Mouse (Mus musculus) brain, embryonic 14.5 days (tissue): Measurements from ENCODE around the gene Kdm4a. TPM values are rescaled to one million over a fixed set of nuclear protein-coding genes. Genes with fewer than 3 reads are reported as not detected.

Experiments used
- DNase-seq: peaks from one replicate; pipeline ENCODE4 v3.0.0-alpha.2; 2011; ENCODE audit warnings: low read depth
- CTCF ChIP-seq: fragments of 200-500 bp; IDR thresholded peaks from 2 replicates; pipeline ENCODE4 v1.5.1; 2012; ENCODE audit warnings: inconsistent platforms, mild to moderate bottlenecking, moderate library complexity, borderline replicate concordance; ENCODE audit not compliant: insufficient read depth, insufficient read length; ENCODE audit errors: extremely low read depth
- POLR2A ChIP-seq: fragments of 200-500 bp; IDR thresholded peaks from 2 replicates; pipeline ENCODE4 v1.6.1; 2012; ENCODE audit warnings: mild to moderate bottlenecking, inconsistent platforms, borderline replicate concordance; ENCODE audit not compliant: poor library complexity, insufficient read depth, insufficient read length, severe bottlenecking; ENCODE audit errors: extremely low read depth
- polyA plus RNA-seq: library from polyadenylated mRNA; depleted of rRNA; stranded (reverse); fragments of >200 nt; gene quantifications from 2 replicates; pipeline ENCODE4 v1.2.3, GENCODE M21; 2012

Gene Kdm4a
- polyA plus RNA-seq, 1 experiment: 109 TPM

DNA sequence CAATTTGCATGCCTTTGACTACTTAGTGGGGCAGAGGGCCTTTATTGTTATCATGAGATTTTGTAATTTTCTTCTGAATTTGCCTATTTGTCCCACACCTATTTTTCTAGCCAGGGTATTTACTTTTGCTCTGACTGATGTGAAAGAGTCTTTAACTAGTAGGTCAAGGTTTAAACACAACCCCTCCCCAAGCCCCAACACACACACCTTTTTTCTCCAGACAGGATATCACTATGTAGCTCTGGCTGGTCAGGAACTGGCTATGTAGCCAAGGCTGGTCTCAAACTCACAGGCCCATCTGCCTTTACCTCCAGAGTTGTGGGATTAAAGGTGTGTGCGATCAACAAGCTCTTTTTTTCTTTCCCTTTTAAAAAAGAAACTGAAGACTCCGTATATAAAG lies 19.2 kb upstream of the Kdm4a start:
- TF ChIP-seq POLR2A (no peak), CTCF (no peak)
- no peak for DNase-seq

DNA sequence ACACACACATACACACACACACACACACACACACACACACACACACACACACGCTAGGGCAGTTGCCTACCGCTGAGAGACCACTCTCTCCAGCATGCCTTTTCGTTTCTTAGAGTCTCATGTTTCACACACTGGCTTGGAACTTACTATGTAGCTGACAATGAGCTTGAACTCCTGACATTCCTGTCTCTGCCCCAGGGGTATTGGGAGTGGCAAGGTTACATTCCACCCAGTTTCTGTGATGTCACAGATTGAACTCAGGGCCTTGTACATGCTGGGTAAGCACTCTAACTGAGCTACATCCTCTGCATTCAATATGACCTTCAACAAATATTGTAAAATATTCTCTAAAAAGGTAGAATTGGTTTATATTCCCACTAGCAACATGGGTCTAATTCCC lies 18.8 kb upstream of the Kdm4a start:
- no peak for TF ChIP-seq CTCF
- TF ChIP-seq POLR2A: no peak
- DNase-seq: no peak

DNA sequence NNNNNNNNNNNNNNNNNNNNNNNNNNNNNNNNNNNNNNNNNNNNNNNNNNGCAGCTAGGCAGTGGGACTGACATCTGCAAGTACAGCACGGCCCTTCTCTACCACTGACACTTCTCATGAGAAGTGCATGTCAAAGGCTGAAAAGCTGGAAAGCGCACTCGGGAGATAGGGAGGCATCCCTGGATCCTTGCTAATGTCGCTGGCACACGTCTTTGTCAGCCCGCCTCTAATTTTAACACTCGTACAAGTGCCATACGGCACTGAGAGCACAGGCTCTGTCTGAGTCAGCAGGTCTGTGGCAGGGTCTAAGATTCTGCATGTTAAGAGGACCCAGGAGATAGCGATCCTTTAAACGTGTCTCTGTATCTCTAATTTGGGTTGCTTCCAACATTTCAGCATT lies 16.3 kb upstream of the Kdm4a start:
- TF ChIP-seq CTCF (no peak), POLR2A (no peak)
- no peak for DNase-seq

DNA sequence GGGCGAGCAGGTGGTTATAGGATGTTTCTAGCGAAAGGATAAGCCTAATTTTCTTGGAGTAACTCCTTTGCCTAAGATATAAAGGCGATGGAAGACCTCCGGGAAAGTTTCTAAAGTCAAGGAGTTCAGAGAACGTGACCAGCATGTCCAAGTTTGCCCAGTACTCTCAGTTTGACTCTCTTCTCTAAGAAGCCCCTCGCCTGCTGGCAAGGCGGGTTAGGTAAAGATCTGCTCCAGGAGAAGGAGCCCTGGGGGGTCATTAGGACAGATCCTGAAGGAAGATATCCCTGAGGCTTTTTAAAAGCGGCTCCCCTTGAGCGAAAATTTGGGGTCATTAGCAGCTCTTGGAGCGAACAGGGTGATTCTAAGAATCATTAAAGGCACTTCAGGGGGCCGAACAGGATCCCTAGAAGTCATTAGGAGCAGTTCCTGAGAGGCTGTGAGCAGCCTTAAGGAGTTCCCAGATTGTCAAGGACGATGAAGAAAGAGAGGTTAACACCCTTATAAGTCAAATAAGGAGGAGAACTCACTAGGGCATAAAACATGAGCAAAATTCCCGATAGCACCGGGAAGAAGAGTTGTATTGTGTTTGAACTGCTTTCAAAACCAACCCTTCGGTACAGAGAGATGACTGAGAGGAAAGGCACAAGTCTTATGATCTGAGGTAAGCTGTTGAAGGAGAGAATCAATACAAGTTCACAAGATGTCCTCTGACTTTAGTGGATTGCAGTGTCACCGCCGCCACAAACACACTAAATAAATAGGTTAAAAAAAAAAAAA lies 648 bp upstream of the Kdm4a start:
- DNase-seq: no peak
- TF ChIP-seq CTCF: no peak
- TF ChIP-seq POLR2A: no peak

DNA sequence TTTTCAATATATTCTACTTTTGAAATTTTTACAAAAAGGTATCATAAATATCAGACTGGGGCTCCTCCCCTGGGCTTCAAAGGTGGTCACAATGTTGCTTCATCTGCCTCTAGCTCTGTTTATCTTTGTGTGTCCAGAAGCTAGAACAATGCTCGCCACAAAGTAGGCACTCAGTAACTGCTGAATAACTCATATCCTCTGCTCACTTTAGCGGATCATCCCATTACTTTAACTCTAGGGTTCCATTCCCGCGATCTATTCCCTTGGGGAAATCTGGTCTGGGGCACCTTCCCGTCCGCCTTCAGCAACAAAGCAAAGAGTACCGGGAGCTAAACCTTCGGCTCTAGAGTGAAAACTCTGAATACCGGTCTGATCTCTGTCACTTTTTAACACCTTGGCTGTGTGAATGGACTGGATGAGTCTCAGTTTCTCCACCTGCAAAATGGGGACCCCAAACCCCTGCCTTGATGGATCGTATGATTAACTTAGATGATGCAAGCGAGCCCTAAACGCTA lies 834 bp downstream of the Kdm4a start:
- TF ChIP-seq POLR2A (no peak), CTCF (no peak)
- DNase-seq: no peak

DNA sequence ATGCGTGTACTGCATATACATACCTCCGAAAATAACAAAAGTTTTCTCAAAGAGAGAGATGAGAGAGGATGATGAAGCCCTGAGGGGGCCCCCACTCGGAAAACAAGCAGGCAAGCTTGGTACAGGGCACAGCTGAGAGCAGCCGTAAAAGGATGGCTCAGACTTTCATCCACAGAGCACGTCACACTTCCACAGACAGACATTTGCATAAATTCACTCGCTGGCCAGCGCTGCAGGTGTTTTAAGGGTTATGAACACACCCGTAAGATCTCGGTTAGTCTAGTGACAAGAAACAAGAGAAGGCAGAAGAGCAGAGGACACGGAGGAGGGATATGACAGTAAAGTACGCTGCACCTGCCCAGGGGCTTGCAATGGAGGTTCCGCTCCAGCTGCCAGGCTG lies 7.4 kb downstream of the Kdm4a start:
- no peak for TF ChIP-seq CTCF
- no peak for TF ChIP-seq POLR2A
- no peak for DNase-seq

DNA sequence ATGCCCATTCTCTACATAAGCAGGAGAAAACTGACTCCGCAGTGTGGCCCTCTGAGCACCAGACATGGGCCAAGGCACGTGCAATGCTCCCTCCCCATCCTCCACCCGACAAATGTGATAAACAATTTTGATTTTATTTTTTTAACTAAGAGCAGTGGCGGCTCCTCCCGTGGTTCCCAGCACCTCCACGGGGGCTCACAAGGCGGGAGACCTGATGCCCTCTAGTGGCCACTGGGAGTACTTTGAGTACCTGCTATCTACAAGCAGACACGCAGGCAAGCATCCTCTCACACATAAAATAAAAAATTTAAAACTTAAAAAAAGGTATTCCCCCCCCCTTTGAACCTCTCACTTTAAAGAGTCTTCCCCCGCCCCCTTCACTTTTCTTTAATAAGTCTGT lies 8.8 kb downstream of the Kdm4a start:
- no peak for TF ChIP-seq POLR2A
- peak; percentile 55; the same call in 1 of the 2 replicates for TF ChIP-seq CTCF
- DNase-seq: no peak

DNA sequence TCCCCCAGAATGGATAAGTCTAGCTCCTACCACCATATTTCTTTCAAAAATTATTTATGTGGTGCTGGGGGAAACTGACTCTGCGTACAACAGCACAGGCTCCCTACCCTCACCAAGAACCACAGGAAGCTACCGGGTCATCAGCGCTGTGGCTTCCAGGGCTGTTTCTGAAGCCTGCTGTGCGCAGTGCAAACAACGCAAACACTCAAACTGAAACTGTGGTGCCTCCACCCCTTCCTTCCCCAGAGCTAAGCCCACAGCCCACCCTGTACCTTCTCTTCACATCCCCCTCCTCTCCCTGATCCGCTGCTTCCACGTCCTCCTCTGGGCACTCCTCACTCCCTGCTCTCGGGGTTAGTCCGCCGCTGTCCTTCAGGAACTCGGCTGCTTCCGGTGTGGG lies 17.7 kb downstream of the Kdm4a start:
- no peak for TF ChIP-seq CTCF
- no peak for TF ChIP-seq POLR2A
- no peak for DNase-seq

DNA sequence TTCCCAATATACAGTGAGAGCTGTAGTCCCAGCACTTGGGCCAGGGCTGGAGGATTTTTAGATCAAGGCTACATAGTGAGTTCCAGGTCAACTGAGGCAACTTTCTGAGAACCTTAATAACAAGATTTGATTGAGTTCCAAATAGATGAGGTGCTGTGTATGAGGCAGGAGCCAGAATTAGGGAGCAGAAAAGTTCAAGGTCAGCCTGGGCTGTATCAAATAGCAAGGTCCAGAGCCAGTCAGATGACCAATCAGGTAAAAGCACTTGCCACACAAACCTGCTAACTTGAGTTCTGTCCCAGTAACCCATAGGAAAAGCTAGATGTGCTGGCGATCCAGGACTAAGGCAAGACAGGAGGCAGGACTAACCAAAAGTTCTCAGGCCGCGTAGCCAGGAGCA lies 22.2 kb downstream of the Kdm4a start:
- TF ChIP-seq POLR2A: no peak
- TF ChIP-seq CTCF: no peak

DNA sequence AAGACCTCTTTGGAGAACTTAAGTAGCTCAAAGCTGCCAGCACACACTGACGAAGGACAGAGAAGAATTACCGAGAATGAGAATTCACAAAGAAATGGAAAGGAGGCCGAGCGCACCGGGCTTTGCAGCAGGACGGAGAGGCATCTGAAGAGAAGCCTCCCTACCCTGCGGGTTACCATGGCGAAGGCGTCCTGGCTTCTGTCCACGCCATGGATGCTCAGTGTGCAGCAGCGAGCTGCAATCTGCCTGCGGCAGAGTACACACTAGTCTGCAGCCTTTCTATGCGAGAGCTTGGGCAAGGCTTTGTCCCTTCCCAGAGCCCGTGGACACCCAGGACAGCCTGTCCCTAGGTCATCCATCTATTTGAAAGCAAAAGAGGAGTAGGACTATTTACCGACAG lies 23.3 kb downstream of the Kdm4a start:
- TF ChIP-seq CTCF (no peak), POLR2A (no peak)
- peak; percentile 46 for DNase-seq

More for the DNA sequence above, 22.2 kb downstream of the Kdm4a start:
- no peak for DNase-seq

DNA sequence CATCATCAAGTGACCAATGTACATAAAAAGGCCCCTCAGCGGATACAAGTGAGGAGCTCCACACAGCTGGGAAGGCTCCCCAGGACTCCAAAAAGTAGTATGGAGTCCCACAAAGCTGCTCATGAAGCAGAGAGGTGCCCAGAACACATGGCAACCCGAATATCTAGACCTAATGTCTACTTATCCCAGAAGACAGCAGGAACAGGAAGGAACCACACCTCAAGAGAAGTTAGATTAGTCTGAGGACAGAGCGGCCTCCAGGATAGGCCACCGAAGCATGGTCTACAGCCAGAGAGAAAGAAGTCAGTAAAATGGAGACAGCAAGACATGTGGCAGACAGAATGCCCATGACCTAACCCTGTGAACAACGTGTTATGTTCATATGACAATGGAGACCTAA lies 25.0 kb downstream of the Kdm4a start:
- DNase-seq: no peak
- no peak for TF ChIP-seq POLR2A
- TF ChIP-seq CTCF: no peak

DNA sequence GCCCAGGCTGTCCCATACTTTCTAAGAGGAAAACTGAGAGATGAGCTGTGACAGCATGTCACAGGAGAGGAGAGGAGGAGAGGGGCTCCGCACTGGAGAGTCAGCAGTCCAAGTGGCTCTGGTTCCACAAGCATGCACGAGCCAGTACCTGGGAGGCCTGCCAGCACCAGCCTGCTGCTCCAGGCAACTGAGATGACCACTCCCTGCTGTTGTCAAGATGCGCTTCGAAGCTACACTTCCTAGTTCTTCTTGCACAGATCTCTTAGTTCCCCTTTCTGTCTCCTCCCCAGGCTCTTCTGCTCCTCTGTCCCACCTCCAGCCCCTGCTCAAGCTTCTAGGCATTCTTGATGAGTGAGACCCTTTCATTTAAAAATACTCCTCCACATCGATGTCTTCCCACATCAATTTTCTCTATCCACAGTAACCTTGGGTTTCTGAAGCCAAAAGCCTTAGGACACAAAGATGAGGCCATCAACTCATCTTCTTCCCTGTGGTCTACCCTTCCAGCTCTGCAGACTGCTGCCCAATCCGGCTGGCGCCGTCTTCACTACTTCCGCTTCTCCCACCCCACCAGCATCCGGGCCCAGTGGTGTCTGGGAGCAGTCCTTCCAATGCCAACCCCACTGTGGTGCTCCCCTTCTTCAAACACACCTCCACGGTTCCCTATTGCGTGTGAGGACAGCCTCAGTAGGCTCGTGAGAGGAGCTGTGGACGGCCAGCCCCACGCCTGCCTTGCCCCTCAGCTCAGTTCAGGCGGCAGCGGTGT lies 27.6 kb downstream of the Kdm4a start:
- no peak for DNase-seq
- TF ChIP-seq POLR2A (no peak), CTCF (no peak)

DNA sequence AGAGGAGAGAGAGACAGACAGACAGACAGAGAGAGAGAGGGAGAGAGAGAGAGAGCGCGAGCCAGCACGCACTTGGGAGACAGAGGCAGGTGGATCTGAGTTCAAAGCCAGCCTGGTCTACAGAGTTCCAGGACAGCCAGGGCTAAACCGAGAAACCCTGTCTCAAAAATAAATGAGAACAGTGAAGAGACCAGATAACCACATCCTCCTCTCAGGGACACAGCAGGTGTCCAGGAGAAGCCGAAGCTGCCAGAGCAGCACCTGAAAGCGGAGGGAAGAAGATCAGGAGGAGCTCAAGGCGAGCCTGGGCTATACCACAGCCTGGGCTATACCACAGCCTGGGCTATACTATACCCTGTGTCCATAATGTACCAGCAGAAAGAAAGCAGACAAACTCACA lies 29.0 kb downstream of the Kdm4a start:
- TF ChIP-seq POLR2A: no peak
- TF ChIP-seq CTCF: no peak
- no peak for DNase-seq
